Mouse (Mus musculus) G1E (cell line): ENCODE measurements at regions not wholly inside any gene's neighbourhood (a gene's known extent, or its start where the extent isn't known, plus 50 kb on each side); places are given as distances from the start of the nearest gene placed in this dataset.

Experiments
- CTCF ChIP-seq: IDR thresholded peaks from 2 replicates; pipeline ENCODE4 v1.5.1; 2012; ENCODE audit warnings: low read depth, low read length, inconsistent platforms, mixed read lengths
- GATA1 ChIP-seq: IDR thresholded peaks from 2 replicates; pipeline ENCODE4 v1.6.1; 2012; ENCODE audit warnings: borderline replicate concordance, low read length, inconsistent platforms, mixed read lengths
- POLR2AphosphoS5 ChIP-seq: IDR thresholded peaks from 2 replicates; pipeline ENCODE4 v1.6.1; 2012; ENCODE audit warnings: low read depth, low read length, inconsistent platforms; ENCODE audit not compliant: insufficient replicate concordance
- TAL1 ChIP-seq: conservative IDR thresholded peaks from 2 replicates; pipeline ENCODE4 v1.6.1; 2012; ENCODE audit warnings: low read depth, low read length, inconsistent platforms, mixed read lengths

GRCm38 (mm10) chr13:51964921-51965320 lies 118.4 kb downstream of the Gadd45g start:
- TF ChIP-seq CTCF (no peak), POLR2AphosphoS5 (no peak), GATA1 (no peak), TAL1 (no peak)
